Mouse (Mus musculus) hindbrain, embryonic 12.5 days (tissue): ENCODE results near the gene Ccdc103. TPM values are rescaled to one million over a fixed set of nuclear protein-coding genes. Genes with fewer than 3 reads are reported as not detected.

Experiments
- ATAC-seq: fragments of 200-750 bp; cut with Nextera tagmentation; 2 replicates; pipeline ENCODE4 v1.8.0; 2017; ENCODE audit warnings: moderate TSS enrichment; ENCODE audit not compliant: low FRiP score
- H3K27ac ChIP-seq: fragments of 300-500 bp; sonication (generic); 2 replicates; pipeline ENCODE4 v1.5.1; 2016; ENCODE audit warnings: mild to moderate bottlenecking
- H3K27me3 ChIP-seq: fragments of 300-500 bp; sonication (generic); 2 replicates; pipeline ENCODE4 v1.6.1; 2016; ENCODE audit warnings: mild to moderate bottlenecking
- H3K36me3 ChIP-seq: fragments of 300-500 bp; sonication (generic); 2 replicates; pipeline ENCODE4 v1.6.1; 2016; ENCODE audit warnings: mild to moderate bottlenecking
- H3K4me1 ChIP-seq: fragments of 300-500 bp; sonication (generic); 2 replicates; pipeline ENCODE4 v1.6.1; 2016
- H3K4me2 ChIP-seq: fragments of 300-500 bp; sonication (generic); replicated peaks from 2 replicates; pipeline ENCODE4 v1.6.1; 2016; ENCODE audit warnings: mild to moderate bottlenecking
- H3K4me3 ChIP-seq: fragments of 300-500 bp; sonication (generic); 2 replicates; pipeline ENCODE4 v1.5.1; 2016; ENCODE audit warnings: mild to moderate bottlenecking
- H3K9ac ChIP-seq: fragments of 300-500 bp; sonication (generic); 2 replicates; pipeline ENCODE4 v1.6.1; 2016; ENCODE audit warnings: mild to moderate bottlenecking, moderate library complexity
- H3K9me3 ChIP-seq: fragments of 300-500 bp; sonication (generic); replicated peaks from 2 replicates; pipeline ENCODE4 v1.6.1; 2016; ENCODE audit warnings: mild to moderate bottlenecking
- WGBS: fragments of 180-500 bp; shearing (Covaris S2); methylation state at CpG from one replicate; pipeline ENCODE4 v1.1.7; 2016; 5-methylcytosine and 5-hydroxymethylcytosine counted together
- polyA plus RNA-seq: library from polyadenylated mRNA; unstranded; fragments of >200 nt; fragmentation: Nextera tagmentation; extraction: Ambion mirVana; gene quantifications from 2 replicates; pipeline ENCODE4 v1.2.1, GENCODE M21; 2016

Ccdc103 gene
- polyA plus RNA-seq, 1 experiment from 2014 or later: 1.7 TPM

GRCm38 (mm10) chr11:102858951-102859350 is 22.1 kb upstream of the Ccdc103 start:
- H3K4me2 ChIP-seq: no peak overlapping the region
- H3K27me3 ChIP-seq: no peaks in the 10 kb centered on the region
- H3K4me3 ChIP-seq: no peak overlapping the region
- H3K4me1 ChIP-seq: no peaks in the 10 kb centered on the region
- H3K9ac ChIP-seq: no peak overlapping the region
- no peaks in the 10 kb centered on the region for H3K9me3 ChIP-seq
- H3K36me3 ChIP-seq: peaks cover 92% of the 10 kb centered on the region
- H3K27ac ChIP-seq: no peak overlapping the region
- 87% methylated on average over 11 of the region's 11 CpGs for WGBS
- ATAC-seq: no peak

- peaks cover 86% of the 10 kb centered on the region for H3K36me3 ChIP-seq
- H3K4me1 ChIP-seq: no peaks in the 10 kb centered on the region
- no peaks in the 10 kb centered on the region for H3K9me3 ChIP-seq
- H3K9ac ChIP-seq: no peak overlapping the region
- H3K27ac ChIP-seq: no peak overlapping the region
- no peak overlapping the region for H3K4me3 ChIP-seq
- 92% methylated on average over 8 of the region's 8 CpGs for WGBS
- no peak overlapping the region for H3K4me2 ChIP-seq
- no peak for ATAC-seq
- no peaks in the 10 kb centered on the region for H3K27me3 ChIP-seq
Observed at GRCm38 (mm10) chr11:102859933-102860332, 21.1 kb upstream of the Ccdc103 start.

GRCm38 (mm10) chr11:102864272-102864671 is 16.7 kb upstream of the Ccdc103 start:
- H3K4me3 ChIP-seq: no peak overlapping the region
- H3K9ac ChIP-seq: no peak overlapping the region
- H3K27me3 ChIP-seq: no peaks in the 10 kb centered on the region
- H3K27ac ChIP-seq: no peak overlapping the region
- H3K4me2 ChIP-seq: no peak overlapping the region
- 43% methylated on average over 4 of the region's 4 CpGs for WGBS
- peaks cover 87% of the 10 kb centered on the region for H3K36me3 ChIP-seq
- H3K9me3 ChIP-seq: no peaks in the 10 kb centered on the region
- no peak for ATAC-seq
- no peaks in the 10 kb centered on the region for H3K4me1 ChIP-seq

- peaks cover 49% of the 10 kb centered on the region for H3K36me3 ChIP-seq
- peaks cover 8% of the 10 kb centered on the region for H3K4me1 ChIP-seq
- no peaks in the 10 kb centered on the region for H3K27me3 ChIP-seq
- H3K4me3 ChIP-seq: no peak overlapping the region
- no peak overlapping the region for H3K4me2 ChIP-seq
- H3K9me3 ChIP-seq: no peaks in the 10 kb centered on the region
- WGBS: 93% methylated on average over 7 of the region's 7 CpGs
- no peak for ATAC-seq
- no peak overlapping the region for H3K9ac ChIP-seq
- H3K27ac ChIP-seq: no peak overlapping the region
Observed at GRCm38 (mm10) chr11:102874801-102875334, 6.1 kb upstream of the Ccdc103 start.

- Histone ChIP-seq H3K9ac (no peak overlapping the region), H3K4me3 (0 out of 2 replicates have a peak overlapping the region, but pooled peaks have one; percentile 76), H3K4me1 (peaks cover 17% of the 10 kb centered on the region), H3K36me3 (peaks cover 23% of the 10 kb centered on the region), H3K27ac (no peak overlapping the region), H3K4me2 (peak overlapping the region; percentile 72), H3K27me3 (peaks cover 13% of the 10 kb centered on the region), H3K9me3 (no peaks in the 10 kb centered on the region)
- ATAC-seq: no peak
- 66% methylated on average over 2 of the region's 2 CpGs for WGBS
Observed at GRCm38 (mm10) chr11:102879558-102879957, 1.4 kb upstream of the Ccdc103 start.

- no peak; the same call in none of the 2 replicates for ATAC-seq
- H3K4me2 ChIP-seq: peak overlapping the region; percentile 72
- H3K27me3 ChIP-seq: peaks cover 27% of the 10 kb centered on the region
- H3K9me3 ChIP-seq: no peaks in the 10 kb centered on the region
- H3K27ac ChIP-seq: no peak overlapping the region
- peaks cover 7% of the 10 kb centered on the region for H3K36me3 ChIP-seq
- WGBS: 19% methylated on average over 13 of the region's 13 CpGs
- peaks cover 17% of the 10 kb centered on the region for H3K4me1 ChIP-seq
- peak overlapping the region; percentile 76 for H3K4me3 ChIP-seq
- peak overlapping the region; percentile 77 for H3K9ac ChIP-seq
Observed at GRCm38 (mm10) chr11:102881314-102882198, 552 bp downstream of the Ccdc103 start.

- no peak within 1 kb of the TSS for H3K27ac ChIP-seq
- no peak for ATAC-seq
Observed at GRCm38 (mm10) chr11:102884616-102885219, 3.7 kb downstream of the Ccdc103 start, which contains the start of gene Fam187a. Gene Fam187a, plus strand, starts transcription at chr11:102885169.

GRCm38 (mm10) chr11:102887433-102887832 is 6.4 kb downstream of the Ccdc103 start:
- Histone ChIP-seq H3K4me1 (peaks cover 5% of the 10 kb centered on the region; the same call in 1 of the 2 replicates), H3K36me3 (no peaks in the 10 kb centered on the region), H3K9ac (no peak overlapping the region), H3K27me3 (peaks cover 57% of the 10 kb centered on the region), H3K9me3 (no peaks in the 10 kb centered on the region), H3K4me3 (no peak overlapping the region), H3K4me2 (no peak overlapping the region), H3K27ac (no peak overlapping the region)
- no peak for ATAC-seq
- 83% methylated on average over 5 of the region's 5 CpGs for WGBS

More at GRCm38 (mm10) chr11:102884616-102885219, 3.7 kb downstream of the Ccdc103 start, which contains the start of gene Fam187a:
- Histone ChIP-seq H3K4me2 (no peak within 1 kb of the TSS), H3K9me3 (no peaks in the 10 kb centered on the region), H3K4me3 (no peak within 1 kb of the TSS), H3K9ac (no peak within 1 kb of the TSS), H3K4me1 (peaks cover 15% of the 10 kb centered on the region), H3K36me3 (no peaks in the 10 kb centered on the region), H3K27me3 (peaks cover 40% of the 10 kb centered on the region)
- 67% methylated on average over 10 of the region's 10 CpGs for WGBS

- Histone ChIP-seq H3K9me3 (no peaks in the 10 kb centered on the region), H3K4me1 (peaks cover 7% of the 10 kb centered on the region), H3K4me3 (no peak overlapping the region), H3K9ac (no peak overlapping the region), H3K36me3 (no peaks in the 10 kb centered on the region), H3K27me3 (peaks cover 58% of the 10 kb centered on the region), H3K27ac (no peak overlapping the region), H3K4me2 (no peak overlapping the region)
- WGBS: 64% methylated on average over 3 of the region's 3 CpGs
- ATAC-seq: no peak
Observed at GRCm38 (mm10) chr11:102888135-102888534, 7.1 kb downstream of the Ccdc103 start.

GRCm38 (mm10) chr11:102890096-102890495 is 9.1 kb downstream of the Ccdc103 start:
- Histone ChIP-seq H3K4me1 (peaks cover 10% of the 10 kb centered on the region), H3K4me2 (no peak overlapping the region), H3K36me3 (no peaks in the 10 kb centered on the region), H3K9ac (no peak overlapping the region), H3K27ac (no peak overlapping the region), H3K9me3 (no peaks in the 10 kb centered on the region), H3K4me3 (no peak overlapping the region), H3K27me3 (peaks cover 67% of the 10 kb centered on the region)
- ATAC-seq: no peak
- WGBS: 63% methylated on average over 5 of the region's 5 CpGs

- ATAC-seq: no peak
- no peaks in the 10 kb centered on the region for H3K36me3 ChIP-seq
- 3% methylated on average over 43 of the region's 43 CpGs for WGBS
- H3K9me3 ChIP-seq: no peaks in the 10 kb centered on the region
- peak overlapping the region; percentile 46 for H3K4me2 ChIP-seq
- H3K4me3 ChIP-seq: peak overlapping the region; percentile 26
- H3K9ac ChIP-seq: peak overlapping the region; percentile 46; the same call in 1 of the 2 replicates
- H3K27ac ChIP-seq: no peak overlapping the region
- H3K4me1 ChIP-seq: peaks cover 11% of the 10 kb centered on the region
- H3K27me3 ChIP-seq: peaks cover 75% of the 10 kb centered on the region
Observed at GRCm38 (mm10) chr11:102893015-102893651, 12.1 kb downstream of the Ccdc103 start.

- Histone ChIP-seq H3K9me3 (no peaks in the 10 kb centered on the region), H3K4me1 (peaks cover 13% of the 10 kb centered on the region), H3K36me3 (no peaks in the 10 kb centered on the region), H3K4me2 (no peak overlapping the region), H3K27me3 (peaks cover 72% of the 10 kb centered on the region), H3K4me3 (no peak overlapping the region), H3K27ac (no peak overlapping the region), H3K9ac (no peak overlapping the region)
- ATAC-seq: no peak
- WGBS: 91% methylated on average over 4 of the region's 4 CpGs
Observed at GRCm38 (mm10) chr11:102894716-102895115, 13.7 kb downstream of the Ccdc103 start.
